Mouse (Mus musculus) spleen, embryonic (tissue): ENCODE measurements around the gene Clic5.

Source experiments
- CTCF ChIA-PET: fragments of 350-600 bp; sonication (Branson Sonifier 250); formaldehyde crosslinking; loops from one replicate; lab custom pipeline; 2022; lab: Charles Lee

The Clic5 gene

GRCm38 (mm10) chr17:44192981-44193380, 4.6 kb downstream of the Clic5 start:
- CTCF ChIA-PET, result no interaction called here

DNA sequence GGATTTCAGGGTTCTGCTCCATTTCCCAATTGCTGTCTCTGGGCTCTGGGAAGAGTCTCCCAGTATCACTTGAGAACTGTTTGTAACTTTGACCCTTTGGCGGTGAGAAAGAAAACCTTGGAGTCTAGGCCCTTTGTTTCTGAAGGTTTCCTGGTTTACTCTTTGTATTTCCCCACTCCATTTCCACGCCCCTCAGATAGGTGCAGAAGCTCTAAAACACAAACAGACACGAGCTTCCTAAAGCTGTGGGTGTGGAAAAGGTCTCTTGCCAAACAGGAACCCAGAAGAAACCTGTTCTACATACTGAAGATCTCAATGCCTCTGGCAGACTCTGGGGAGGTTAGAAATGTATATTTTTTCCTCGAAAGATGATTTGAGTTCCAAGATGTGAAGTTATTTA, 10.8 kb downstream of the Clic5 start:
- CTCF ChIA-PET, result no interaction called here

- CTCF ChIA-PET, result interaction anchor here (0.6 kb wide), 1 partner anchor 51 kb away, joined by 6 read pairs; no protein-coding TSS in a partner anchor
Measured at GRCm38 (mm10) chr17:44202952-44203351, 14.6 kb downstream of the Clic5 start.

DNA sequence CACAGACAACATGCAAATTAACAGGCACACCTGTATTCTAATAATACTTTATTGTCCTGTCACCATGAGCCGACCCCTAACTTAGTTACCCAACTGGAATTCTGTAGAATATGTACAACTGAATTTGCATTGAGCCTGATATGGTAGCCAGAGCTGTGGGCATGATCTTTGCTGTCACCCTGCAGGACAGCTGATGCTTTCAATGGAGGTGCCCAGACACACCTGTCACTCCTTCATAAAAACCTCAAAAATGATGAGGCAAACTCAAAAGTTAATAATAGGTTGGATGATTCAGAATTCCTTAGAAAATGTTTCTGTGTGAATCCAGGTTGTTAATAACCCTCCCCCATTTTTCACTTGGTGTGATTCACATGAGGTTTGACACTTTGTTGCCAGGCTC, 16.4 kb downstream of the Clic5 start:
- CTCF ChIA-PET, result no interaction called here

- CTCF ChIA-PET, result no interaction called here
Measured at GRCm38 (mm10) chr17:44205562-44205961, 17.2 kb downstream of the Clic5 start.

- CTCF ChIA-PET, result no interaction called here
Measured at GRCm38 (mm10) chr17:44208900-44209299, 20.5 kb downstream of the Clic5 start.

DNA sequence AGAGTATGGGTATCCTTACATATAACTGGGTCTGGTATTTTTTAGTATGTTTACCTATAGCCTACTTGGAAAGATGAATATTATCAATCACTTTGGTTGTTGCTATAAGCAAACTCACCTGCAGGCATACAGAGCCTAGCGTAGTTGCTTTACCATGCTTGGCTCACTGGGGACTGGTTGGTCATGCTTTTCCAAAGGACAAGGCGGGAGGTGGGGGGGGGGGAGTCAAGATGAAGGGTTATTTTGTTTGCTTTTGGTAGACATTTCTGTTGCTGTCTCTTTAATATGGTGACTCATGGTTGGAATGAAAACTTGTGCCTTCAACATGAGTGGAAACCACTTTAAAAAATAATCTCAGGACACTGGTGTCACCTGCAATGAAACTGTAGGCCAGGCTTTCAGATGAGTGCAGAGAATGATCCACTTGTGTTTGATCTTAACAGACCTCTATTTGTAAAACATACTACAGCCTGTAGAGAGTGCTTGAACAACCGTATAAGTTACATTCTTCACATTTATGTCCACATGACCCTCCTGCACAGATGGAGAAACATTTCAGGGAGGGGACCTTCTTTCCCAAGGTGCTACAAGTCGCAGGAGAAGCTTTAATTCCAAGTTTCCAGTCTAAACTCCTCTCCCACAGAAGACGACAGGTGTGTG, 24.7 kb downstream of the Clic5 start:
- CTCF ChIA-PET, result interaction anchor here (0.6 kb wide), 1 partner anchor 25 kb away, joined by 6 read pairs; no protein-coding TSS in a partner anchor

- CTCF ChIA-PET, result no interaction called here
Measured at GRCm38 (mm10) chr17:44215196-44215799, 26.9 kb downstream of the Clic5 start.

DNA sequence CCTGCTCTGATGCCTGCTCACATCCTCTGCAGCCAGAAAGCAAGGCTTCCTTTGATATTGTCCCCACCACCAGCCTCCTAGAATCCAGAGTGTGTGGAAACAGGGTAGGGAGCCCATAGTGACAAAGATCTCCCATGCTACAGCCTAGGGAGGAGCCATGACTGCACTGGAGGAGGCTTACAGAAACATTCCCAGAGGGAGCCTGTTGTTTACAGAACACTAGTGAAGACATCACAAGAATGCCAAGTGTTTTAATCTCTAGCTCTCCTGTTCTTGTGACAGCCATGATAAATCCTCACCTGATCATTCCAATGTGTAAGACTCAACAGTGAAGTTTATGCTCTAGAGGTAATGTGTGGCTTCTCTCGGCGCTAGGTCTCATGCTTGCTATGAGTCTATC, 28.8 kb downstream of the Clic5 start:
- CTCF ChIA-PET, result no interaction called here

- CTCF ChIA-PET, result interaction anchor here (0.6 kb wide), 1 partner anchor 89 kb away, joined by 6 read pairs; no protein-coding TSS in a partner anchor
Measured at GRCm38 (mm10) chr17:44219943-44220342, 31.6 kb downstream of the Clic5 start.

GRCm38 (mm10) chr17:44228428-44228827, 40.0 kb downstream of the Clic5 start:
- CTCF ChIA-PET, result no interaction called here

- CTCF ChIA-PET, result no interaction called here
Measured at GRCm38 (mm10) chr17:44230083-44230482, 41.7 kb downstream of the Clic5 start.

DNA sequence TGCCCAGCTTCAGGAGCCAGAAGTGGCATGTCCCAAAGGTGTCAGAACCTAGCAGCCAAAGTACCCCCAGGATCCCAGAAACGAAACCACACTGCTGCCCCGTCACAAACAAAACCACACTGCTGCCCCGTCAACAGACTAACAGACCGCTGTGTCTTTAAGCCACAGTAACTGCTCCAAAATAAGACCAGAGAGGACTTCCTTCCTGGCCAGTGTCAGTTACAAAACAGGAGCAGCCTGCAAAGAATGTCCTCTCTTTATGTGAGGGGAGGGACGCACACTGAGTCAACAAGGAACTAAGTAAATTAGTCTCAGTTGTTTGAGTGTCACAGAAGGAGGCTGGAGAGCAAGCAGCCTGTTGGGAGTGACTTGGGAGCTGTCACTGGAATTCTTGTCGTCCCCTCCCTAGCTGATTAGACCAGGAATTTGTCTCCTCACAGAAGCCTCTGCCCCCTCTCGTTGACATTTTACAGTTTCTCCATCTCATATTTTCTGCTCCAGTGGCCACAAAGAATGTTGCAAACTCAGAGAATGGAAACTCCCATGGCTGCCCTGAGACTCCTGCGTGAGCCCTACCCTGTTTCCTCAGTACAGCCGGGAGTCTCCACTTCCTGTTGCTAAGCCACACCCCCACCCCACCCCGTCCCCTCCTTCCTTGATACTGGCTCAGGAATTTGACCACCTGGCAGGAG, 50.8 kb downstream of the Clic5 start:
- CTCF ChIA-PET, result no interaction called here

DNA sequence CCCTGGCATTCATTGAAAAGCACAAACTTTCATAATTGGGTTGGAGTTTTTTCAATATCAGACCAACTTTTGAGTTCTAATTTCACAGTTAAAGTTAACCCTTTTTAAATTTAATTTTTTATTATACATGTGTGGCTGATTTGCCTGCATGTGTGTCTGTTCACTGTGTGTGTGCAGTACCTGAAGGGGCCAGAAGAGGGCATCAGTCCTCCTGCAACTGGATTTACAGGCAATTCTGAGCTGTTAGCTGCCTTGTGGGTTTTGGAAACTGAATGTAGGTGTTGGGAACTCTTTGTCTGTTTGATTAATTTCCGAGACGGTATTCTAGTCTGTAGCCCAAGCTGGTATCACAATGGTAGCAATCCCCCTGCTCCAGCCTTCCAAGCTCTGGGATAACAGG, 52.4 kb downstream of the Clic5 start:
- CTCF ChIA-PET, result no interaction called here

DNA sequence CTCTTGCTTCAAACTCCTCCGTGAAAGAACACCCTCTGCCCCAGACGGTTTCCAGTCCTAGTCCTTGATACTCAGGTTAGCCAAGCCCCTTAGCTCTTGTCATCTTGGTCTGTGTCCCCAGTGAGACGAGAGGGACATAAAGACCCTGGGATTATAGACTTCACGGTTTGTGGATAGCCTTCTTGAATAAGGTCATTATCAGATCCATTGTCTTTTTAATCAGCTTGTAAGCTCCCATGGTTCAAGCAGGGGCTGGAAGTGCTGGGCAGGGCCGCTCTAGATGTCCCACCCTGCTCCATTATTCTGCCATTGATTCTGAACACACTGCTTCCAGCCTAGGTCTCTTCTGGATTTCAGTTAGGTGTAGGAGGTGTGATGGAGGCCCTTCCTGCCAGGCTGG, 55.7 kb downstream of the Clic5 start:
- CTCF ChIA-PET, result no interaction called here

- CTCF ChIA-PET, result interaction anchor here (0.8 kb wide), 1 partner anchor 13 kb away, joined by 6 read pairs; no protein-coding TSS in a partner anchor
Measured at GRCm38 (mm10) chr17:44244625-44245024, 56.2 kb downstream of the Clic5 start.

DNA sequence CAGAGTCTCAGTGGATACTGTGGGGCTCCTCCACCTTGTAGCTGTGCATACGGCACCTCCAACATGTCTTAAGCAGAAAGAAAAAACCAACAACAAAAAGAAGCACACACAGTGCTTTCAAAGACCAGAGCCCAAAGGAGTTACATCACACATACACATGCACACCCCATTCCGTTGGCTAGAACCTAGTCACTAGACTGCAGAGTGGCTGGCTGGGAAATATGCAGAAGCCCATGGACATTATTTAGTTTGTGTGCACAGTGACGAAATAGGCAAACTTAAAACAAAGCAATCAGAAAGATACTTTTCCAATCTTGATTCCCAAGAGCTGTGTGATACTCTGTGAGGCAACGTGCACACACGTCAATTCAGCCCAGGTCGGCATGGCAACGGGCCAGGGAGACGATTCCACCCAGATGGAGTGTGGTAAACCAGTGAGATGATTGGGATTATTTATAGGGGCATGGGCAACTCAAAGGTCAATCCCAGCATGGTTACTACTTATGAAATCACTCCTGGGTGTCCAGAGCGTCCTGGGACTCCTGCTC, 57.8 kb downstream of the Clic5 start:
- CTCF ChIA-PET, result interaction anchor here (1.1 kb wide), 1 partner anchor 102 kb away, joined by 3 read pairs; no protein-coding TSS in a partner anchor

DNA sequence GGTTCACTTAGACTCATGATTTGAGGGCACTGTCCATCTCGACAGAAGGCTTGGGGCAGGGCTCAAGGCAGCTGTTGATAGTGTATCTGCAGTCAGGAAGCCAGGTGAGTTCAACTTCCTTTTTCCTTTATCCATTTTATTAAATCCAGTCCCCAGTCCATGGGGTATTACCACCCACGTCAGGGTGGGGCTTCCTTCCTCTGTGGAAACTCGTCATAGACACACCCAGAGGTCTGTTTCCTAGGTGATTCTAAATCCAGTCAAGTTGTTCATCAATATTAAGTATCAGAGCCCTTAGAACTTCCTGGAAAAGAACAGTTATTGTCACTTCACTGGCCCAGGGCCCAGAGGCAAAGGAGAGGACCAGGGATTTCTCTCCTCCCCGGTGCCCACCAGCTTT, 61.2 kb downstream of the Clic5 start:
- CTCF ChIA-PET, result no interaction called here

- CTCF ChIA-PET, result no interaction called here
Measured at GRCm38 (mm10) chr17:44252653-44253052, 64.3 kb downstream of the Clic5 start.

DNA sequence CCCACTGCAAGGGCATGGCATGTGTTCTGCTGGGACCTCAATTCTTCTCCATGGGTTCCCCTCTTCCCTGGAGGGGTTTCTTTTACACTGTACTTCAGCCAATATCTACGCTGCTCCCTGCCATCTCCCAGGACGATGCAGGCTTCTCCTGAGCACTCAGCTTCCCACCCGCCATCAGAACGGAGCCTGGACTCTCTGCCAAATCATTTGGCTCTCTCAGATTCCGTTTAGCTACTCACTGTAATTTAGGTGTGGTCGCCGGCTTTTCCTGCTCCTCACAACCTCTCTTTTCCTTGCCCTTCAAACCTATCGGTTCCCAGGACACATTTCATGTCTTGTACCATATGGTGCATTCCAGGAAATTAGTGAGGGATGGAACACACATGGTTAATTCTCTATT, 66.3 kb downstream of the Clic5 start:
- CTCF ChIA-PET, result interaction anchor here (0.6 to 0.7 kb wide), 2 partner anchors 94 to 1117 kb away, joined by 3 read pairs; no protein-coding TSS in a partner anchor

DNA sequence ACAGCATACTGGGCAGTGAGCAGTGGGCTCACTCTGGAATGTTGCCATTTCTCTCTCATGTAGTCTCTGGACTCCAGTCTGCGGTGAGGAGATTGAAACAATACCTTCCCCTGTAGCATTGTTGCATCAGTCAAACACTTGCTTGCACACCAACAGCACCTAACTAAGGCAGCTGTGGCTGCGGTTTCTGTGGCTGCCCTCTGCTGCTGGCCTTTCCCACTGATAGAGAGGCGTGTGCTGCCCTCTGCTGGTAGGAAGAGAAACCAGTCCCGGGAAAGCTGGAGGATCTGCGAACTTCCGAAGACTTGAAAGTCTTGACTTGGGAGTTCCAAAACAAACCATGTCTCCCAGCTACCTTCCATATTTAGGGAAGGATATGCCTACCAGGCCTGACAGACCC, 68.2 kb downstream of the Clic5 start:
- CTCF ChIA-PET, result interaction anchor here (0.7 to 1.3 kb wide), 3 partner anchors 19 to 1139 kb away, joined by 3 to 6 read pairs (median 5); no protein-coding TSS in a partner anchor

GRCm38 (mm10) chr17:44259245-44259644, 70.9 kb downstream of the Clic5 start:
- CTCF ChIA-PET, result no interaction called here
